Mouse (Mus musculus) B cell, adult 2 months (primary cell): ENCODE data around the gene Elmo3.

Experiments
- DNase-seq, 2 experiments: peaks; one replicate each; pipeline ENCODE4 v3.0.0; 2022

The Elmo3 gene

GRCm38 (mm10) chr8:105330325-105330724 is 24.9 kb downstream of the Elmo3 start:
- no peak for DNase-seq

DNA sequence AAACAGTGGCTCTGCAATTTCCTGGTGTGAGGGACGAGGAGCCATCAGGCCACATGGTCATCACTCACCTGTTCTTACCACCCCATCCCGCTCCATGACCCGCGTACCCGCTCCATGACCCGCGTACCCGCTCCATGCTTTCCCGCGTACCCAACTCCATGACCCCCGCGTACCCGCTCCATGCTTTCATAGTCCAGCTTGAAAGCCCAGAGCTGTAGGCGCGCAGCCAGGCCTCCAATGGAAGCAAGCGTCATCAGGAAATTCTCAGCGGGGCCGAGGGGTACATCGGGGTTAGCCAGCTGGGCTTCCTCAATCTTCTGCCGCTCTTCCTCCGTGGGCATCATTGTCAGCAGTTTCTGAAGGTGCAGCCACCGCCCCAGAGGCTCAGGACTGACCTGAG is 26.1 kb downstream of the Elmo3 start:
- no peak for DNase-seq

GRCm38 (mm10) chr8:105331931-105332330 is 26.5 kb downstream of the Elmo3 start:
- no peak for DNase-seq

DNA sequence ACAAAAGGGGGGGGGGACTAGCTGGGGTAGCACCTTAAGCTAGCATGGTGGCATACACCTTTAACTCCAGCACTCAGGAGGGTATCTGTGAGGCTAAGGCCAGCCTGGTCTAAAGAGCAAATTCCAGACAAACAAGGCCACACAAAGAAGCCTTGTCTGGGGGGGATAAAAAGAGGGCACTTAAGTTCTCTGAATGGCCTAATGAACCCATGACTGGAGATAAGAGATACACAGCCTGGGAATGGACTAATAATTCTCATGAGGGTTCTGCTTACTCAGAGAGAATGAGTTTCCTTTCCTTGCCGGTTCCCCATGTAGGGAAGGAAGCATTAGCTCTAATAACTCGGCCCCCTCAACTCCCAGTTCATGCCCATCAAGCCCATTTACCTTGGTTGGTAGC is 27.1 kb downstream of the Elmo3 start:
- DNase-seq = no peak

- DNase-seq = peak; percentile 27 to 35
Observed at GRCm38 (mm10) chr8:105336373-105337130, 31.2 kb downstream of the Elmo3 start.

DNA sequence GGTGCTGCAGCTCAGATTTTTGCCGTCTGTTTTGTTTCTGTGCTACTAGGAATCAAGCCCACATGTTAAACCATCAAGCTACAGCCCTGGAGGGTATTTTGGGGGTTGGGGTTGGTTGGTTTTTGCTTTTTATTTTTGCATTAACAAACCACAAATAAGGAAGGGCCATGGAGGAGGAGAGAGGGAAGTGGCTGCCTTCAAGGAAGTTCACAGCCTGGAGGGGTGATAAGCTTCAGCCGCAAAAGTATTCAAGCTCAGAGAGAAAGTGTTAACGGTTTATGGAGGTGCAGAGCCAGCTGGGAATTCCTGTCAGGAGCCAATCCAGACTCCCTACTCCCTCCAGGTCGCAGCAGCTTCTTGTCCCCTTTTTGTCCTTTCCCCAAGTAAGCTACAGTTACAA is 33.6 kb downstream of the Elmo3 start:
- no peak for DNase-seq

DNA sequence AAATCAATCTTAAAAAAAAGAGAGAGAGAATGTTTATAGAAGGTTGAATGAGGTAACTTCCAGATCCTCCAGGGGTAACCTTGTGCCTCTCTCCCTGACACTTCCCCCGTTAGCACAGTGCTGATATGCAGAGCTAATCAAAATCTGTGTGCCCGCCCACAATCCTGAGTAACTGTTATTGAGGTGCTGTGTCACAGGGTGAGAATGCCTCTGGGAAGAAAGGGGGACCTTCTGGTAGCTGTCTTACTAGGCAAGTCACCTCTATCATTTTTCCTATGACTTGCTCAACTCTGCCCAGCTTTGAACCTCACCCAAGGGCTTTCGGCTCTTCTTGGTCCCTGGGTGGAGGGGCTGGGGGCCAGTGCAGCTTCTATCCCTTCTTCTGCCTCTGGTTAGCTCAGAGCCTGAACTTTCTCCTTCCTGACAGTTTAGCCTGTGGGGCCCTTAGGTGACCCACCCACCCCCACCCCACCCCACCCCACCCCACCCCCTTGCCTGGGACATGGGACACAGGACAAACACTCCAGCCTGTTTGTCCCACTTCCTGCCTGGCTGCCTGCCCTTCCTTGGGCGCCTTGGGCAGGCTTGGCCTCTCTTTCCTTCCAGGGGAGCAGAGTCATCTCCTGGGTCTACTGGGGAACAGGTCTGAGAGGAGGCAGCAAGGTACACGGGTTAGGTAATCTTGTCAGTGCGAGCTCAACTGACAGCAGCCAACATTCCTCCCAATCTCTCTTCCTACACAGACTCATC is 34.7 kb downstream of the Elmo3 start:
- DNase-seq = no peak

DNA sequence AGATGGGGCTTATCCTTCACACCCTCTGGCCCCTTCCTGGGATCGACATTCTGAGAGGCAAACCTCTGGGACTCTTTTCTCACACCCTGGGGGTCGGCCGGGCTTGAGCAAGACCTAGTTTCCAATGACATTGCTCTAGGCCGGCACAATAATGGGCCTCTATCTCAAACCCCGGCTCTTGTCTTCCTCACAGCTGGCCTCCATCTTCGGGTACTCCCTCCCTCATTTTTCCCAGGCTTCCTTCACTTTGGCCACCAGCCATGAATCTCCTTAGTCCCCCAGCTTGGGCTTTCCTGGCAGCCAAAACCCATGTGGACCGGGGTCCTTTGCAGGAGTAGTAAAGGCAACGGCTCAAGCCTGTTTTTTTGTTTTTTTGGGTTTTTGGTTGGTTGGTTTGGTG is 36.0 kb downstream of the Elmo3 start:
- no peak for DNase-seq

DNA sequence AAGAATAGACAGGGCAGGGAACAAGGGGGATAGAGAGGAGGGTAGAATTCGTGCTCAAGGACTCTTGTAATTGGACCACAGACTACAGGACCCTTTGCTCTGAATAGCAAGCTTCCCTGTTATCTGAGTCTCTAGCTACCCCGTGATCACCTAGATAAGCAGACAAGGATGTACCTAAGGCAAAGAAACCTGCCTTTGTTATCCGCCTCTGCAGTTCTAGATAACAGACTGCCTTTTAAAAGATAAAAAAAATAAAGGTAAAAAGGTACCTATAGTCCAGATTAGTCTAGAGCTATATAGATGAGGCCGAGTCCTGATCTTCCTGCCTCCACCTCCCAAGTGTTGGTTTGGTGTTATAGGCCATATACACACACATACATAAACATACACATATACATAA is 37.4 kb downstream of the Elmo3 start:
- DNase-seq = no peak

DNA sequence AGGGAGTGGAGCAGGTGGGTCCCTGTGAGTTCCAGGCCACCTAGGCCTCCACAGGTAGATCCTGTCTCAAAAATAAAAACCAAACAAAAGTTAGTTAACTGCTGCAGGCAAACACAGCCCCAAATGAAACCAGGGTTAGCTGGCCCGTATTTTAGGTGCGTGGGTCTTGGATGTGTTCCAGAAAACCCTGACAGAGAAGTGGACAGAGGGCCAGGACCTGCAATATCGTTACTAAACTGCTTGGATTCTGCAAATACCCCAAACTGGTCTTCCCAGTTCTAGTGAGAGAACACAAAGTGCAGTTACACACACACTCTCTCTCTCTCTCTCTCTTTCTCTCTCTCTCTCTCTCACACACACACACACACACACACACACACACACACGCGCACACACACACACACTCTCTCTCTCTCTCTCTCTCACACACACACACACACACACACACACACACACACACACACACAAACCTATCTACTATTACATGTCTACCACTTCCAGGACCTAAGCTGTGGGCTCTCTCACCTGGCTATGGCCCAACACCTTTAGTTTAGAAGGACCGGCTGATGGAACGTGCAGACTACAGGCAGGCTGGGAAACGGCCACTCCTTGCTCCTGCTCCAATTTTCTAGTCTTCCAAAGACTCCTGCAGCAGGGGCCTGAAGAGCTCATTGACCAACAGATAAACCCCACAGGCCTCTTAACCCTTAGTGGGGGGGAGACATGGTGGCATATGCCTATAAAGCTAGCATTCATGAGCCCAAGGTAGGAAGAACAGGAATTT is 38.6 kb downstream of the Elmo3 start:
- no peak for DNase-seq

DNA sequence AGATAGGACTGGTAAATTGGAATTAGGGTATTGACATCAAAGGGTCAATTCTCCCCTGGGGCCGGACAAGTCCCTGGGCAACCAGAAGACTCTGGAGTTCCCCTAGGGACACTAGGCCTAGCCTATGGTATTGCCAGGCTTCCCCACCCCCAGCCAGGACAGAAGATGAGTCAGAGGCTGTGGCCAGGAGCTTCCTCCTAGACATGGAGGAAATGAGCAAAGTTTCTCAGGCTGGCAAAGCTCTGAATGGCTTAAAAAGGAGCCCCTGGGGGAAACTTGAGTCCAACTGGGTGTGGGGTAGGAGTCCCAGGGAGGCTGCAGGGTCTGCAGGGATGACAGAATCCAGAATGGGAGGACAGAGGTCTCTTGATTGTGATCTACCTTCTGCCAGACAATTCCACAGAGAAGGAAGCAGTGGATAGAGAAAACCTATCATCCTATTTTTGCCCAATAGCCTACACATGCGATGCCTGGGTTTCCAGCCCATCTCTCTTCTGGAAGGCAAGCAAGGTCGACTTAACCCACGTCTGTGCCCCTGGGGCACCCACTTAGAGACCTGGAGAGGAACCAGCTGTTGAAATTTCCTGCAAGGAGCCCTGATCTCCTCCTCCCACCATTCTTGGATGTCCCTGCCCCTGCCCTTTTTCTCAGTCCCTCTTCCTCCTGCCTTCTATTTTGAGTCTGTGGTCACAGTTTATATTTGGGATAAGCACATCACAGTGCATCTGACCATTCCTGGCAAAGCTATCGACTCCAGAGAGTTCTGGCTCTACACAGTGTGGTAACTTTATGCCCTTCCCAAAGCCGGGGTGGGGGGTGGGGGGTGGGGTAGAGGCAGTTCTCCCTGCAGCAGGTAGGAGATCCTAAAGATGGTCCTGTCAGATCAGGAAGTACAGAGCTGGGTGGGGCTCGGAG is 39.9 kb downstream of the Elmo3 start:
- no peak for DNase-seq

DNA sequence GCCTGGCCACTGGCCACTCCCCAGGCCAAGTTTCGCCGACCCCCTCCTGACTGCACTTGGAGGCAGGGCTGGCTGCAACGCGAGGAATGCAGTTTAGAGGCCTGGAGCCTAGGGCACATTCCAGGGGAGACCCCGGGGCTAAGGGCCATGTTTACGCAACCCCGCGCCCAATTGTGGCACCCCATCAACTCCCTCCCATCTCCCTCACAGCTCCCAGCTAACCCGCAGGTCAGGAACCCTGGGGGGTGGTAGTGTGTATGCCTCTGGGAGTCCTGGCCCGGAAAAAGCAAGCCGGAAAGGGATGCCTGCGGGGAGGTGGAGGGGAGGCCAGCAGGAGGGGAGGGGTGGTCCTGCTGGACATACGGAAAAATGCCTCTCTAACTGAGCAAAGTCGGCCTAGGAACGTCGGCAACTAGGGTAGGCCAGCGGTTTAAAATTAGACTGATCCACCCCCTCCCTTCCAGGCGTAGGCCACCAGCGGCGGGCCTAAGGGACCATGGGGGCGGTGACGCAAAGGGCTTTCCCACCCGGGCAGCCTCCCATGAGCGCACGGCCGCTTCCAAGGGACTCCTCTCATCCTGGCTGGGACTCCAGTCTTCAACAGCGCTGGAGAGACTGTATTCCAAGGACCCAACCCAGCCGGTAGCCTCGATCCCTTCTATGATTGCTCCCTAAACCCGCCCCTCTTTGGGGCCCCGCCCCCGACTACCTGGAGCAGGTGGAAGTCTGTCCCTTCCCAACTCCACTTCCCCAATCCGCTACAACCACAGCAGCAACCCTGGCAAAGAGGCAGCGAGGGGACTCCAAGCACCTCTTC is 41.4 kb downstream of the Elmo3 start:
- peak in 1 of 2 experiments; percentile 23 for DNase-seq

DNA sequence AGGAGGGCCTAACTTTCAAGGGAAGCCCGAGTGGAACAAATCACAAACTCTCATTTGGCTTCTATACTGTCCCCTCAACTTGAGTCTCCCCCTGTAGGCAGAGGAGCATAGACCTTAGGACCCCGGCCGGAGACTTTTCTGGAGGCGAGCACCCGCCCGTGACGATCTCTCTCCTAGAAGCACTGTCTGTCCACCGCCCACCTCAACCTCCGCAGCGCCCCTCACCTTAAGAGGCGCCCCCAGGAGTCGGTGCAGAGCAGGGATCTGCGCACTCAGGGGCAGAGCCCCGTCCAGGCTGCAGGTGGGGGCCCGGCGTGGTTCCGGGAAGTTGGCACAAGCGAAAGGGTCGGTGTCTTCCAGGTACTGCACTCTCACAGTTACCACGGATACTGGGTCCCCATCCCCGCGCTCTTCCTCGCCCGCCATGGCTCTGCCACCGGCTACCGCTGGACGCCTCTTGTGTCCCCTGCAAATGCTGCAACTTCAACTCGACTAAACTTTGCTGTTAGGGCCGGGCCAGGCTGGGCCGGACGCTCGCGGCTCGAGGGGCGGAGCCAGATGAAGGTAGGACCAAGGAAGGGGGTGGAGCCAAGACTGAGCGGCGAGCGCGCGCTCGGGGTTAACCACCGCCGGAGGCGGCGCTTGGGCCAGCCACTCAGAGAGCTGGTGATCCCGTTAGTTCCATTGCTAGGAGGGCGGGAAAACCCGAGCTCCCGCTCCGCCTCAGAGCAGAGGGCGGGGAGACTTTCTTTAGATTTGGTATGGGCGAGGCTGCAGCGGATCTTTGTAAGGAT is 42.2 kb downstream of the Elmo3 start, which contains the start of gene Fhod1:
Fhod1 (minus strand) TSS at position 526 of the 794 bp plus-strand sequence.
- DNase-seq = peak; percentile 86 to 87

DNA sequence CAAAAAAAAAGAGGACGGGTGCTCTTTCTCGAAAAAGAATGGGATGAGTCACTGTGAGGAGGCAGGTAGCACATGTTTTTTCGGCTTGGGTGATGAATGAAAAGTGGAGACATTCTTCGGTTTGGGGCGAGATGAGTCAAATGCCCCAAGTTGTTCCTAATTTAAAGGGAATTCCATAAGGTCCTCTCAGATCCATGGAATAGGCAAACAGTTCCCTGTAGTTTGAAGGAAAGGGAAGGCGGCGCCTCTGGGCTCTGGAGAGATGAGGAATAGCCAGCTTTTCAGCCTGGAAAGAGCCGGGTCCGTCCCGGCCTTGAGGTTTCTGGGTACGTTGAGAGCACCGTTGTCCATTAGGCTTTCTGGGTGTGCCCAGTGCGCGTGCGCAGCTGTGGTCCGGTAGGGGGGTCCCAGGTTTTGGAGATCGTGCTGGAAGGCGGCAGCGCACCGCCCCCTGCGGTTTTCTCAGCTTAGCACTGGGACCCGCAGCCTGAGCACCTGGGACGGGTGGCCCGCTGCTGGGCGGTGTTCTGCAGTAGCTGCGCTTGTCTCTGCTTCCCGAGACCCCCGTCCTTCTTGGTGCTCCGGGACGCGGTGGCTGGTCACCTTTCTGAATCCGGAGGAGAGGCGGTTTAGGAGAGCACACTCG is 43.2 kb downstream of the Elmo3 start, which contains the start of gene Slc9a5:
Slc9a5 (plus strand) TSS at position 394 of the 646 bp plus-strand sequence.
- peak in 1 of 2 experiments; percentile 49 for DNase-seq

- DNase-seq = peak; percentile 42 to 55
Observed at GRCm38 (mm10) chr8:105349096-105349771, 43.8 kb downstream of the Elmo3 start.

DNA sequence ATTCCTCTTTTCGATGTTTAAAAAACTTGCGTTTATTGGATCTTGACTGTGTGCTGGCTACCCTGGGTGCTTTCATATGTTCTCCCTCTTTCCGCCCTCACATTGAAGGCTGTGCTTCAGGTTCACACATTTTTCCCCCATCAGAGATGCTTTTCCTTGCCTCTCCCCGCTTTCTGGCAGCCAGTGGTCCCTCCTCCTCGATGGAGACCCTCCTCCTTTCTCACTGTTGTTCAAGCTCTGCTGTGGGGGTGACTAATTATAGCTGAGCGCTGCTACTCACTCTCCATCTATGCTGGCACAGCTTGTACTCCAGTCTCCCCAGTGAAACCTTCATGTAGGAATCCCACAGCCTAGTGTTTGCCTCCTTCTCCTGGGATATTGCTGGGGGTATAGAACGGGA is 44.8 kb downstream of the Elmo3 start:
- no peak for DNase-seq

- DNase-seq = no peak
Observed at GRCm38 (mm10) chr8:105353583-105354135, 48.3 kb downstream of the Elmo3 start.

GRCm38 (mm10) chr8:105354549-105354948 is 49.1 kb downstream of the Elmo3 start:
- DNase-seq = no peak
